Mouse (Mus musculus) frontal cortex, postnatal 10 days (tissue): ENCODE data around the gene Zfp568.

Source experiments
- DNase-seq, 2 experiments: peaks; one replicate each; pipeline ENCODE4 v3.0.0; 2022; ENCODE audit warnings: low spot score in 2 of 2, mixed read lengths in 1 of 2

The Zfp568 gene

GRCm38 (mm10) chr7:29989031-29989430 lies 5.3 kb downstream of the Zfp568 start:
- no peak for DNase-seq

GRCm38 (mm10) chr7:29992698-29993097 lies 8.9 kb downstream of the Zfp568 start:
- DNase-seq: no peak

- no peak for DNase-seq
Measured at GRCm38 (mm10) chr7:29993340-29993739, 9.6 kb downstream of the Zfp568 start.

- no peak for DNase-seq
Measured at GRCm38 (mm10) chr7:29995134-29995533, 11.4 kb downstream of the Zfp568 start.

GRCm38 (mm10) chr7:30000601-30001000 lies 16.8 kb downstream of the Zfp568 start:
- no peak for DNase-seq

GRCm38 (mm10) chr7:30007601-30008000 lies 23.8 kb downstream of the Zfp568 start:
- DNase-seq: no peak

GRCm38 (mm10) chr7:30008020-30008690 lies 24.4 kb downstream of the Zfp568 start:
- DNase-seq: no peak

- peak; percentile 27 to 49 for DNase-seq
Measured at GRCm38 (mm10) chr7:30009321-30010085, 25.7 kb downstream of the Zfp568 start.

- DNase-seq: no peak
Measured at GRCm38 (mm10) chr7:30010551-30011195, 26.9 kb downstream of the Zfp568 start.

GRCm38 (mm10) chr7:30012956-30013363 lies 29.2 kb downstream of the Zfp568 start:
- peak in 1 of 2 experiments; percentile 39 for DNase-seq

- DNase-seq: no peak
Measured at GRCm38 (mm10) chr7:30017226-30017625, 33.5 kb downstream of the Zfp568 start.

- DNase-seq: no peak
Measured at GRCm38 (mm10) chr7:30019543-30019942, 35.8 kb downstream of the Zfp568 start.

GRCm38 (mm10) chr7:30023324-30023723 lies 39.6 kb downstream of the Zfp568 start:
- no peak for DNase-seq

GRCm38 (mm10) chr7:30023800-30024199 lies 40.0 kb downstream of the Zfp568 start:
- no peak for DNase-seq

GRCm38 (mm10) chr7:30025358-30025757 lies 41.6 kb downstream of the Zfp568 start:
- no peak for DNase-seq

- DNase-seq: no peak
Measured at GRCm38 (mm10) chr7:30027331-30027730, 43.6 kb downstream of the Zfp568 start.

- DNase-seq: no peak
Measured at GRCm38 (mm10) chr7:30028572-30028971, 44.8 kb downstream of the Zfp568 start.

GRCm38 (mm10) chr7:30030677-30031076 lies 46.9 kb downstream of the Zfp568 start:
- no peak for DNase-seq

- DNase-seq: no peak
Measured at GRCm38 (mm10) chr7:30031379-30031778, 47.6 kb downstream of the Zfp568 start.

GRCm38 (mm10) chr7:30034331-30034730 lies 50.6 kb downstream of the Zfp568 start:
- no peak for DNase-seq

- DNase-seq: no peak
Measured at GRCm38 (mm10) chr7:30044354-30044753, 60.6 kb downstream of the Zfp568 start.

- DNase-seq: no peak
Measured at GRCm38 (mm10) chr7:30048126-30048525, 64.4 kb downstream of the Zfp568 start.
